Mouse (Mus musculus): ENCODE results near the gene Cckar.
"Not testable (repeated sequence)": the region's sequence is repeated elsewhere in the genome, so short reads cannot be mapped to it uniquely, and the experiment has no call there.

The Cckar gene

DNA sequence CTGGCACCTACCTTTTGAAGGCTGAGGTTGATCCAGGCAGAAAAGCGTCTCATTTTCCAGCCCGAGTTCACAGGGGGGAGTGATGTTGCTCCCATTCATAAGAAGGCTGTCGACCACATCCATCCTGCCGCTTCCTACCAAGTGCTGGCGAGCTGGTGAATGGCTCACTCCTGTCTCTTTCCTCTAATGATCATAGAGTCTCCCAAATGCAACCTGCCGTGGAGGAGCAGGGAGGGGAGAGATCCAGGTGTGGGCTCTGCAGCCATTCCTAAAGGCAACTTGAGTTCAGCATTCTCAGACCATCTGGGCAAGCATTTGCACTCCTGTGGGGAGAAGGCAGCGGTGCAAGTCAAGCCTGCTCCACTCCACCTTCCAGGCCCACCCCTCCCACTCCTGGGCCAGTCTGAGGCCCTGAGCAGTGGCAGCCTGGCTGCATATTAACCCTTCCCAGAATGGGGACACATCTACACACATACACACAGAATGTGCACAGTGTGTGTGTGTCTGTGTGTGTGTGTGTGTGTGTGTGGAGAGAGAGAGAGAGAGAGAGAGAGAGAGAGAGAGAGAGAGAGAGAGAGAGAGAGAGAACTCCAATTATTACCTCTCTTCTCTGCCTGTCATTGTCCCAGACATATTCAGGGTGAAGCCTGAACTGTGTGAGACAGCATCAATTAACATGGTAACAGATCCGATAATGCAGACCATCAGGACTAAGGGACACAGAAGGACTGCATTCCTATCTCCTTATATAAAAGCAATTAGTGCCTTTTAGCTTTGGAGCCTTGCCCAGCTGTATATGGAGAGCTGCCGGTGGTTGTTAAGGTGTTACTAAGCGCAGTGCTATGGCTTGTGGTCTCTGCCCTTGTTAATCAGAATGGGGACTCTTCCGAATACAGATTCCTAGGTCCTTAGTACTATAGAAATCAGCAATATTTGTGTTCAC, at the start of gene Cckar:
TSS of gene Cckar (minus strand) at position 471 of the 943 bp plus-strand sequence.
- no peak for DNase-seq (ENCODE audit: low read depth)

DNA sequence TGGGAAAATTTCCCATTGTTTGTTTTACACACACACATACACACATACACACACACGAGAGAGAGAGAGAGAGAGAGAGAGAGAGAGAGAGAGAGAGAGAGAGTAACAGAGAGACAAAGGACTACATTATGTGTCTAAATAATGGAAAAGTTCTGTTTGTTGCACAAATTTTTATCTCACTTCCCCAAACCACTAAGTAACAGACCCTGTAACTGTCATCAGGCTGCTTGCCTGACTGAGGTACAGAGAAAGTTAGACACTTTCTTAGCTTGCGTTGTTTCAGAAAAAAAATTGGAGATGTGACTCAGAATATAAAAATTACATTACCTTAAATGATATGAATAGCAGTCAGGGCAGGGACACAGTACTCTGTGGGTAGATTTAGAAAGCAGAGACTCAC, 36.6 kb upstream of the Cckar start:
- no peak for DNase-seq (ENCODE audit: low read depth)

DNA sequence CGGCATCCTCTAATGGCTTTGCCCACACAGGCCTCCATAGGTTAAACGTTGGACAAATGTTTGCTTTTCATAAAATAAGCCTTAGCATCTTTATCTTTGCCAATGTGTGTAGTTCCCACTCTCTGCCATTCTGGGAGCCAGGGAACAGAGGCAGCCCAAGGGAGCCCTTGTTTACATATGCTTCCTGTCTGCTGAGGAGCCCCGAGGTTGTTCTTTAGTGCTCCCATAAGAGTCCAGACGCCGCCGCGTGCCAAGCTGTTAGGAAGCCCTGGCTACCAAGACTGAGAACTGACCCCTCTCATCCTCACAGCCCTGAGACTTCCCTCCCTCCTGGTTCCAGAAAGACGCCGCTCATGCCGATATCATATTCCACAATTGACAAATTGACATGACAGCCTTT, 25.4 kb upstream of the Cckar start:
- DNase-seq (ENCODE audit: low read depth), result no peak

DNA sequence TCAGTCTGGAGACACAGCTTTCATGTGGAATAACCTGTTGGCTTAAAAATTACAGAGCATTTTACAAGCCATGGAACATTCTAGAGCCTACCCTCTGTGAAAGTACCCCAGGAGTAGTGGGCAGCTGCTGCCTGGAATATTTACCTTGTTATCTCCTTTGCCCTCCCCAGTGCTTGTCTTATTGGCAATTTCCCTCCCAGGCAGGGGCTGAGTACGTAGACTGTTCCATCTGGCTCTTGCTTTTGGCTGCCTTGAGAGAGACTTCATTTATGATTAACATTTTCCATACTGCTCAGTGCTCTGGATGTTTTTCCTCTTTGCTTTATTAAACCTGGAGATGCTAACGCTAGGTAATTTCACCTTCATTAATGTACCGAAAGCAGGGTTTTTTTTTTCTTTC, 20.1 kb upstream of the Cckar start:
- DNase-seq (ENCODE audit: low read depth), result no peak

DNA sequence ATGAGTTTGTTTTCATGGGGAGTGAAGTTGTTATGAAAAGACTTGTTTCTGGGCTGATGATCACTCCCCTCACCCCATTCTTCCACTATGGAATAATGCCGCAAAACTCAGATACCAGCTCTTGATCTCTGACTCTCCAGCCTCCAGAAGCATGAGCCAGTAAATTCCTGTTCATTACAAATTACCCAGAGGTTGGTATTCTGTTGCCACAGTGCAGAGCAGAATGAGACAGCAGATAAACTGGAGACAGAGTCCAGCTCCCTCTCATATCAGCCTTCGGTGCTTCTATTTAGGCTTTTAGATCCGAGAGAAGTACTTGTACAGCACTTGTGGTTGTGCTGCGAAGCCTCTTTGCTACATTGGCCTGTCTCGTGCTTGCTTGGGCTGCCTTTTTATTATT, 18.5 kb upstream of the Cckar start:
- no peak for DNase-seq (ENCODE audit: low read depth)

DNA sequence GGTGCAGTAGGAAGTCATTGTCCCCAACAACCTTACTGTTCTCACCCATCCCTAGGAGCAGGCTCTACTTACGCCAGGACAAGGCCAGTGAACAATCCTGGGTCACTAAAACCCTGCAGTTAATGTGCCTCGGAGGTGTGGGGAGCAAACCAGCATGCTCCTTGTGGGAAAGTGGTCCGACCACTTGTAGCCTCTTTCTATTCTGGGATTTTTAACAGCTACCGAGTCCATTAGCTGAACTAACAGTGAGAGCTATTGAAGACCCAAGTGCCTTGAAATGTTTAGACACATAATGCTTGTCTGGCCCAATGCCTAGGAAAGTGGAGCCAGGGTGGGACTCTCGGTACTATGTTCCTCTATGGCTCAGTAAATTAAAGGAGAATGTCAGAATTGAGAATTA, 9.0 kb upstream of the Cckar start:
- no peak for DNase-seq (ENCODE audit: low read depth)

DNA sequence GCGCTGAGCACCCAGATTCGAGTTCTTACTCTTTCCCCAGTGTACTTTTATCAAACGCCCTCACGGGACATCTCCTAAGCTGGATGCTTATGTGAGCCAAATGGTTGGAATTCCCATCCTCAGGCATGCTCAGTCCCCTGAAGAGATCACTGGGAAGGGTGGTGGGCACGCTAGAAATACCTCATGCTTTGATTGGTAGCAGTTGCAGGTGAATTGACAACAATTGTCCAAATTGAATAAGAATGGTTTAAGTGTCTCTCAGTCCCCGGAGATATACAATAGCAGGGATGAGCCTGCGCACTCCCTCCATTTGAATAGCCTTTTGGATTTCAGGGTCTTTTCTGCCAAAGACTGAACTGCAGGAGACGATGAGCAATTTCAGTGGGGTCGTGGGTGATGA, 3.8 kb upstream of the Cckar start:
- no peak for DNase-seq (ENCODE audit: low read depth)

DNA sequence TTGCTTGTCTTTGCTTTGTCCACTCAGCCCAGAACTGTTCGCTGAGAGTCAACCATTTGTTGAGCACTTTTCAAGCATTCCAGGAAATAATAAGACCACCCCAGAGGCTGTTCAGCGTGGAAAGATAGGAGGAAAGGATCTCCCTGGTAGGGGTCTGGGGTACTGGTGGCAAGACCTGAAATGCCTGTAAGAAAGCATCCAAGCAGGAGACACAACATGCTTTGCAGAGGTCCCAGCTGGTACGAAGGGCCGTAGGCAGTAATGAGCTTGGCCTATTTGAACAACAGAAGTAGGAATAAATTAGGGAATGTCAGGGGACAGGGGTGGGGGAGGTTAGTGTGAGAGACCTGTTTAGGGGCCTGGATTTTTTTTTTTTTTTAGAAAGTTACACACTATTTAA, 686 bp upstream of the Cckar start:
- no peak for DNase-seq (ENCODE audit: low read depth)

DNA sequence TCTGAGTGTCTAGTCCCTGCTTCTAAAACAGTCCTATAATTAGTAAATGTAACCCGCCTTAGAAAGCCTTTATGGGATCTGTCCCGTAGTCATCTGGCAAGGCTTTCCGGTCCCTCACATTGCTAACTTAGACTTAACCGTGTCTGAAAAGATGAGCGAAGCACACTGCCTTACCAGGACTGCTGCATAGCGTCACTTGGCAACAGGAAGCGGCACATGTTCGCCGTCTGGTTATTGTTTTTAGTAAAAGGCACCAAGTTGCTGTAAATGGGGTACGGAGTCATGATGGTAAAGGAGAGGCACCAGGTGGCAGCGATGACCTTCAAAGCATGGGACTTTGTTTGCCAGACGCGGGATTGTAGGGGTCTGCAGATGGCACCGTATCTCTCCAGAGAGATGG, 4.8 kb downstream of the Cckar start:
- no peak for DNase-seq (ENCODE audit: low read depth)

DNA sequence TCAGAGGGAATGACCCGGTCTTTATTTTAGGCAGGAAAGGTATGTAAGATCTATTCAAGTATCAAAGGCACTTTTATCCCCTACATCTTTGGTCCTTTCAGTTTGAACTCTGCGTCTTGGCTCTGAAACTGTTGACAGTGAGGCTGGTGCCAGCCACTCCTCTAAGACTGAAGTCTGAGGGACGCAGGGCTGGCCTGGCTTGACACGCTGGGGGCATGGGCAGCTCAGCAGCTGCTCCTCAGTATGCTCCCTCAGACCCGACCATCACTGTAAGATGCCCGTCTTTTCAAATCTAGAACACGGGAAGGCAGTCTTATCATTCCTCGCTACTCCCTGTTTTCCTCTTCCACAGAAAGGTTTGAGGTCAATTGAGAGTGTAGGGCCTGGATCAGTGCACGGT, 9.7 kb downstream of the Cckar start:
- DNase-seq (ENCODE audit: low read depth), result no peak

DNA sequence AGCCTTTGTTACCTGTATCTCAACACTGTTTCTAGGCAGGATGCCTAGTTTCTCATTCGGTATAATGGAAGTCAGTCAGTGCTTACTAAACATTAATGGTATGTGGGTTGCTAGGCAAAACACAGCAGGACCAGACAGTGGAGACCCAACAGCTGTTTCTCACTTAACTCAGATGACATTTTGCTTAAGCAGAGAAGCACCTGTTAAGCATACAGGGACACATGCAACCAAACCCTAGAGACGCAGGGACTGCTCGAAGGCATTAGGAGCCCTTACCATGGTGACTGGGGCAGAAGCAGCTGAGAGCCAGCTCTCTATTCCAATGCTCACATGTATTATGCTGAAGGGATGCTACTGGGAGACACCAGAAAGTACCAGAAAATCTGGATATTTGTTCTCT, 10.8 kb downstream of the Cckar start:
- no peak for DNase-seq (ENCODE audit: low read depth)

DNA sequence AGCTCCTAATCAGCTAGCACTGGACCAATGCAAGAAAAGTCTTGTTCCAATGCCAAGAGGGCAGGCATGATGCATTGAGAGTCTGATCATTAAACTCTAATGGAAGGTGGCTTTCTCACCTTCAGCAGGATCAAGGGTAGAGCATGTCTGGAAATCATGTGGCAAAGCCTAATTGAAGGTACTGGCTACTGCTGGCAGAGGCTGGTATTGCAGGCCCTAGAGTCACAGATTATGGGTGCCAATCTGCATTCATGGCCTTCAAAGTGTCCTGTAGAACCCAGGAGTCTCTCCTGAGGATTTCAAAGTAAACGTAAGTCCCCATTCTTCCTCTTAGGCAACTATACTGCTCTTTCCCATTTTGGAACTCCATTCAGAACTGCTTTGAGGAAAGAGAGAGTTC, 14.8 kb downstream of the Cckar start:
- no peak for DNase-seq (ENCODE audit: low read depth)

DNA sequence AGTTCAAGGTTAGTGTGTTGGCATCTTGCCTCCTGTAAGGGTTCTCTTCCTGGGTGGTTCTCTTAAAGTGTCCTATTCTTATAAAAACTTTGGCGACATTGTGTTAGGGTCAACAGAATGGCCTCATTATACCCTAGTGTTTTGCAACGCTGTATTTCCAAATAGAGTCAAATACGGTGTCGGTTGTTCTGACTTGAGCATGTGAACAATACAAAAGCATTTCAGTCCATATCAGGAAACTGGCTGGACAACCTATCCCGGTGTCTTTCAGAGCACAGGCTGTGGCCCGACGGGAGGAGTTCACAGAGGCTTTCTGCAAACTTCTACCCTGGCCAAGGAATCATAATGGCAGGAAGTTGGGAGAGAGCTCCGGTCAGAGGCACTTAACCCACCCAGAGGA, 15.4 kb downstream of the Cckar start:
- no peak for DNase-seq (ENCODE audit: low read depth)

DNA sequence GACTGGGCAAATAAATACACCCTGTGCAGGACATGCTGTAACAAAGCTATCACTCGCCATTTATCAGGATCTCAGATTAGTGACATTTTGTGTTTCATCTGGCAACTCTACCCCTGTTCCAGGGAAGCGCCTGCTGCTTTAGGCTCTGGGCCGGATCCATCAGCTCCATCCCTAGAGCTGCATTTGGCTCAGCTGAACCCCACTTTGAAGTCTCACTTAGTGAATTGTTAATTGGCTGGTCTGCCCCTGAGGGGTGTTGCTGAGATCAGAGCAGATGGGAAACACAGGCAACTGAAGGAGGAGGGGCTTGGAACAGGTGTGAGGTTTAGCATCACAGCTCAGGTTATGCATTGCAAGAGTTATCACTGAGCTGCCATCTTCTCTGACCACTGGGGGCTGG, 15.9 kb downstream of the Cckar start:
- DNase-seq (ENCODE audit: low read depth), result no peak

DNA sequence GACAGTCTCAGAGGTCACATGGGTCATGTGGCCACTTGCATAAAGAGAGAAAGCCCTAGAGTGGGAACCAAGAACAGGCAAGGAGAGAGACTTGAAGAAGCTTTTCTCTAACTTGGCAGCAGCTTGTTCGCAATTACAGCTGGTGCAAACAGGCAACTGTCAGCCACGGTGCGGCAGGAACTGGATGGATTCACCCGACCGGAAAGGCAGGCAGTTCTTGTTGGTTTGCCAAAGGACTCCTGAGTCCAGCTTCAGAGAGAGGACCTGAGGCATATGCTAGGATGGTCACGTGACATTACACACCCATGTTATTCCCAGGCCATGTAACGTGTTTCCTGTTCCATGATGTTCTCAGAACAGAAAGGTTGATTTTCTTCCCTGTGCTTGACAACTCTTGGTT, 19.2 kb downstream of the Cckar start:
- no peak for DNase-seq (ENCODE audit: low read depth)

DNA sequence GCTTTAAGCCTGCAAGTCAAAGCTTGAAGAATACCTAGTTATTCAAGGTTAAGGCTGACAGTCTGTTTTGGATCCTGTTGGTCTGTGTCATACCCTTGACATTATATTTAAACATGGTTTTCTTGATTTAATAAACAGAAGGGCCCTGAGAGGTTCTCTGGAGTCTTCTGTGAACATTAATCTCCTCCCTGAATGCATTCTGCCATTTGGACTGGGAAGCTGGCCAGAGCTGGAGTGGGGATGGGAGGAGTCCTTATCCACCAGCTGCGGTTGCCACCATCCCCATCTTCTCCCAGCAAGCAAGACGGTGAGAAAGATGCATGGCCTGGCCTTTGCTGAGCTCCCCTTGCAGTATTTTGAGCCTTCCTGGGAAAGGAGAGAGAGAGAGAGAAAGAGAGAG, 21.1 kb downstream of the Cckar start:
- no peak for DNase-seq (ENCODE audit: low read depth)

DNA sequence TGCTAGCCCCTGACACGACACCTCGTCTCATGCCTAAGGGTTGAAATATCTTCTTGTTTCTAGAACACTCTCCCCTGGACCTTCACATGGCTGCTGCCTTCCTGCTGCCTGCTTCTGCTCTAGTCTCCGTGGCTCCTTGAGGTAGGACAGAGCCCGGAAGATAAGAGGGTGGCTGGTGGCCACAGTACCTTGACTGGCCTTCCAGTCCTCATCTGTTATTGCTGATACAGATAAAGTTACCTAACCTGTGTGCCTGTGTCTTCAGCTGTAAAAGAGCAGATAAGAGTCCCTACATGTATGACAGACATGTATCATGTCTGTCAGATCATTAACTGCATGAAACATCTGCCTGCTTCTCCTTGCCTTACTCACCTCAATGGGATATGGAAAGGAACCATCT, 21.9 kb downstream of the Cckar start:
- DNase-seq (ENCODE audit: low read depth), result no peak

DNA sequence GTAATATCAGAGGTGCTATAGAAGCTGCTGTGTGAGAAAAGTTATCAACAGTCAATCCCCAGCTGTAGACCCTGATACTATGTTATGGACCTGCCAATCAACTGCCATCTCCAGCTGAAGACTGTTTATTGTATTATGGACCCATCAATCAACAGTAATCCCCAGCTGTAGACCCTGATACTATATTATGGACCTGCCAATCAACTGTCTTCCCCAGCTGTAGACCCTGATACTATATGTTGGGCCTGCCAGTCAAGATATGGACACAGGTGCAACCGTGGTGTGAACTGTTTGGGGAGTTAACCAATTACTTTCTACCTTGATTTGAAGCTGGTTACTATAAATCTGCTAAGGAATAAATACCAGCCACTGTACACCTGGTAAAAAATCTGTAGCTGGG, 23.1 kb downstream of the Cckar start:
- no peak for DNase-seq (ENCODE audit: low read depth)

DNA sequence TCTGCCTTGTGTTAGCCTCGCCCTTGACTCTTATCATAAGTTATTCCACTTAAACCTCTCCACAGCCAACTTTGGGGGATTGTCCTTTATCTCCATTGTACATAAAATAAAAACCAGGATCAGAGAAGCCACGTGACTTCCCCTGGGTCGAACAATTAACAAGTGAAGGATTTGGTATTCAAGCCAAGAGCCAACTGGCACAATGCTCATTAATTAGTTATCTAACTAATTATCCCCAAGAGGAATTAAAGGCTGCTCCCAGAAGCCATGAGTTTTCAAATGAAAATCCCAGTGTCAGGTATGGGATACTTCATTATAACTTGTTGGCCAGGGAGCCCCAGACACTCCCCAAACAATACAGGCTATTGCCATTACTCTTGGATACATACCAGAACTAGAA, 23.6 kb downstream of the Cckar start:
- DNase-seq (ENCODE audit: low read depth), result no peak

DNA sequence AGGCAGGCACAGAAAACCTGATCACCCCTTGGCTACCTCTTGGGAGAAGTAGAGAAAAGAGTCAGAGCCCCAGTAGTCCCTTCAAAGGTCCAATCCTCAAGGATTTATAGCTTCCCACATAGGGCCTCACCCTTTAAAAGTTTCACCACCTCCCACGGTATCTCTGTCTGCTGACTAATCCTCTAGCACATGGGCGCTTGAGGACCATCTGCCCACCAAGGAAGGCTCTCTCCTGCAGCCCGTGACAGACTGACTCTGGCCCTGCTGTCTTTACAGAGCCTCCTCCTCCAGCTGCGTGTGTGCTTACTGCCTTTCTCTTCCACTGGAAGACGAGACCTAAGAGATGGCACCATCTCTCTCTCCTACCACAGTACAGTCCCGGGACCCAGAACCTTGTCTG, 27.9 kb downstream of the Cckar start:
- DNase-seq (ENCODE audit: low read depth), result no peak

DNA sequence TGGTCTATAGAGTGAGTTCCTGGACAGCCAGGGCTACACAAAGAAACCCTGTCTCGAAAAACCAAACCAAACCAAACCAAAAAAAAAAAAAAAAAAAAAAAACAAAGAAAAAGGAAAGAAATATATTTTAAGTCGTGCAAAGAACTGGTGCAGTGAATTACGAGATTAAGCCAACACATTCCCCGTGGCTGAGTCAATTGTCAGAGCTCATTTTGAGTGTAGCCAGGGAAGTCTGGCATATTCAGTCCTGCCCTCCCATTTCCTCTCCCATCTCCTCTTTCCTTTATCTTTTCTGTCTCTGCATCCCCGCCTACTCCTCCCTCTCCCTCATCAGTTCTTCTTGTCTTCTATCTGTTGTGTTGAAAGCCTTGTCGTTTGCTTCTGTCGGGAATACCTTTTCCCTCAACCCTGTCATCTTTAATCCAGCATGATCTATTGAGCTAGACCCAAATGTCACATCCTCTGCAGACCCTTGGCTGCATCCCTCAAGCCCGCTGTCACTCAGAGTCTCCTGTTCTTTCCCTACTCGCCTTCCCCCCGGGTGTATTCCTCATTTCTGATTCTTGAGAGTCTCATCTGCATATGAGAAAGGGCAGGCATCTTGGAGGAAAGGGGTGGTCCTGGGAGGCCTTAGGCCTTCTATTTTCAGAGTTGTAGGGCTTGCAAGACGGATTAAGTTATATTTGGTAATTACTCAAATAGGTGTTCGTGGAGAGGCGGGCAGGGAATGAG, 29.3 kb downstream of the Cckar start:
- DNase-seq (ENCODE audit: low read depth), result no peak

DNA sequence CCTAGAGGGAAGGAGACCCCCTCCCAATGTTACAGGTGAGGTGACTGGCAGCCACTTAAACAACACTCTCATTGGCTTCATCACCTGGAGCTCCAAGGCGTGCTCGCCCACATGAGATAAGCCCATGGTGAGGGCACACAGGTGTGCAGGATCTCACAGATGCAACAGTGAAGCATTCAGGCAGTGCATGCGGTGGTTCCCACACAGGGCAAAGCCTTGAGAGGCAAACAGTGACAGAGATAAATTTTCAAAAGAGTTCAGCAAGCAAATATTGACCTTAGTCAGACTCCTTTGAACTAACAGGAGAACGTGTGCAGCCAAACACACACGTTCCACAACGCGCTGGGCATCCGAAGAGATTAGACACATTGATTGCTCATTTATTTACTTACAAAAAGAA, 30.8 kb downstream of the Cckar start:
- DNase-seq (ENCODE audit: low read depth), result no peak

DNA sequence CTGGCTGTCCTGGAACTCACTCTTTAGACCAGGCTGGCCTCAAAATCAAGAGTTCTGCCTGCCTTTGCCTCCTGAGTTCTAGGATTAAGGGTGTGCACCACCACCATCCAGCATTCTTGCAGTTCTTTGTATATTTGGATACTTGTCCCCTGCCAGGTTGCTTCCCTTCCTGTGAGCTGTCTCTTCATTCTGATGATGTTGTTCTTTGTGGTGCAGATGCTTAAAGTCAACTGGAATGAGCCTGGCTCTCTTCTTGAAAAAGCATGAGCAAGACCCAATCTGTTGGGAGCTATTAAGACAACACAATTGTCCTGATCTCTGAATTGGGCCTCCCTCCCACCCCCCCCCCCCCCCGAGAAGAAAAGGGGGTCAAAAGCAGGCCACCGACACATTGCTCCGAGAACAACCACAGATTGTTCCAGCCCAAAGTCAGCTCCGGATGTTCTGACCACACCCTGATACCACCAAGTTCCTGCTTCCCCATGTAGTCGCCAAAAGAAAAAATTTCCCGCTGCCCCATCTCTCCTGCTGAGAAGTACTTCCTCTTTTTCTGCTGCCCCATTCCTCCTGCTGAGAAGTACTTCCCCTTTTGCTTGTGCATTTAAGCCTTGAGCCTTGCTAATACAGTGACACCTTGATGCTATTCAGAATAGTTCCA, 33.9 kb downstream of the Cckar start:
- DNase-seq (ENCODE audit: low read depth), result not testable (repeated sequence)

Measured in c-Kit-positive CD71-negative TER-119-negative erythroid progenitor cells, embryonic 14.5 days (primary cell).